Mouse (Mus musculus): ENCODE data around the gene Efcab1.
A peak's percentile ranks its signal among the peaks of the same experiment; 100 is the strongest.
"Not testable (repeated sequence)": the region's sequence is repeated elsewhere in the genome, so short reads cannot be mapped to it uniquely, and the experiment has no call there.

Gene Efcab1

DNA sequence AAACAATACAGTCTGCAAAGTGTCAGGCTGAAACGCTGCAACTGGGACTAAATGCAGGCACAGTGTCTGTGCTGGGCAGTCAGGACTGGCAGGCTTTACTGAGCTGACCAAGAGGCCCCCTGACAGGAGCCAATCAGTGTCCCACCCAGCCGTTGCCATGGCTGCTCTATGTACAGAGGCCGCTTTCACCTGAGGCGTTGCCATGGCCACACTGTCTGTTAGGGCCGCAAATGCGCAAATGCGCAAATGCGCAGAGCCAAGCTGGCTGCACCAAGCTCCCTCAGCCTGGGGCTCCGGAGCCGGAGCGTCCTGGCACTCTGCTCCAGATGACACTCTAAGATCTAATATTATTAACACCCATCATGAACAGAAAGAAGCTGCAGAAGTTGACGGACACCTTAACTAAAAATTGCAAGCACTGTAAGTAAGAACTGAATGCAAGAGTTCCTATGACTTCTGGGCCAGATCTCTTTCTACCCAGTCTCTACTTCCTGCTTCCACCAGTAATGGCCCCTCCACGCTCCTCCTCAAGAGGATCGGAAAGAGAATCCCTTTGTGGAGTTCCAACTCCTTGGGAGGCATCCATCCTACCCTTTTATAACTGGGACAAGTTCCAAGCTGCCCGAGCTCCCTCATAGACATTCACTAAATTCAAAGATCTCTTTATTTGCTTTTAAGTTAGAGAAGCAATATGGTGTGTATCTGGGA, at the start of gene Efcab1:
TSS of gene Efcab1 (plus strand) at position 214 of the 708 bp plus-strand sequence.
- DNase-seq (ENCODE audit: low read depth, low spot score) = peak; percentile 60

DNA sequence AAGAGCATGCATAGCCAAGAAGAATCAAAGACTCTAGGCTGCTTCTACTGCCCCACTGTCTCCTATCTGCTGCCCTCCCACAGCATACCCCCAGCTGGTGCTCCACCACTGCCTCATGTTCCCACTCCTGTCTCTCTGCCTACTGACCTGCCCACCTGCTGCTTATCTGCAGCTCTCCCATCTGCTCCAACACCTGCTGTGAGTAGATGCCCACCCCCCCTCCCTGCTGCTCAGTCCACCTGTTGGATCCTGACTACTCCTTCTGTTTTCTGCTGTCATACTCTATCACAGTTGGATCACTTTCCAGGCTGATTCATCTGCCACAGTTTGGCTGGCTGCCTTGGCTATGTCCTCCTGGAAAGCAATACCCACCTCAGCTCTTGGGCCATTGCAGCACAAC, 47.0 kb upstream of the Efcab1 start:
- no peak for DNase-seq (ENCODE audit: low read depth, low spot score)

DNA sequence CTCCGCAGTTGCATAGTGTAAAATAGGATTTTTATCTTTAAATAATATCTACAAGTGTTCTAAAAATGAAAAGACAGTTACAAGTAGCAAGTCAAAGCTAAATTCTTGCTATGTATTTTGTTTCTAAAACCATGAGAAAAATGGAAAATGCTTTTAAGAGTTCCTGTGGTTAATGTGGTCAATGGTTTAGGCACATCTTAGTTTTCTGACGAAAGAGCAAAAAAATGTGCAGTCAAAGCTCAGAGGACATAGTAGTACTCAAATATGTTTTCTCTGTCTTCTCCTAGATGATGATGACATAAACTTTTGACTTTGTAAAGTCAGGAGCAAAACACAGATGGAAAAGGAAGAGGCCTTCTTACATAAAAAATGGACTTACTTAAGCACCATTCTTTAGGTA, 21.5 kb upstream of the Efcab1 start:
- DNase-seq (ENCODE audit: low read depth, low spot score) = no peak

DNA sequence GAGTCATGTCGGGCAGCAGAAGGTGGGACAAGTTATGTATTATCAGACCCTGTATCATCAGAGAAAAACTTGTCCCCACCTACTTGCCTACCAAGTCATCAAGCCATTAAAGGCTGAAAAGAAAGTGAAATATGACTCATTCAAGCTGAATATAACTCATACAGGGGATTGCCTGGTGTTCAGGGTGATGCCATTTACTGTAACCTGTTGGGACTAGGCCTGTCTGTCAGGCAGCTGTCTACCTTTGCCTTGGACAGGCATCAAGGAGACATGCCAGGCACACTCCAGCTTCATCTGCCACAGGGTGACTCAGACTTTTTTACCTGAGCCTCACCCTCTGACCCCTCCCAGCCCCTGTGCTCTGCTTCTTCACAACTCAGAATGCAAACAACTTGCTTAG, 21.0 kb upstream of the Efcab1 start:
- no peak for DNase-seq (ENCODE audit: low read depth, low spot score)

DNA sequence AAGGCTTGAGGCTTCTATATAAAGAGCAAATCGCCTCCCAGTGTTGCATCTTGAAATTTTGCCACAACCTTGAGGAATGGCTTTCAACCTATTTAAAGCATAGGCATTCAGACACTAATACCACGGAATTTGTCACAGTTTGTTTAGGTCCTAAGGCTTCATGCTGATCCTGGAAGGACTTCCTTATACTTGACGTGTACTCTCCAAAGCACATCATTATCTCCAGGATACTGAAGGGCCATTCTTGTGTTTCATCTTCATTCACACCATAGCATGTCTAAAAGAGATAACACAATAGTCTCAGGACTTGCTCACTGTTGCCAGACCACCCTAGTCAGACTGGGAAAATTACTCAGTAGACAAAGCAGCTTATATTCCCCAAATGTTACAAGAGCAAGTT, 13.9 kb upstream of the Efcab1 start:
- no peak for DNase-seq (ENCODE audit: low read depth, low spot score)

DNA sequence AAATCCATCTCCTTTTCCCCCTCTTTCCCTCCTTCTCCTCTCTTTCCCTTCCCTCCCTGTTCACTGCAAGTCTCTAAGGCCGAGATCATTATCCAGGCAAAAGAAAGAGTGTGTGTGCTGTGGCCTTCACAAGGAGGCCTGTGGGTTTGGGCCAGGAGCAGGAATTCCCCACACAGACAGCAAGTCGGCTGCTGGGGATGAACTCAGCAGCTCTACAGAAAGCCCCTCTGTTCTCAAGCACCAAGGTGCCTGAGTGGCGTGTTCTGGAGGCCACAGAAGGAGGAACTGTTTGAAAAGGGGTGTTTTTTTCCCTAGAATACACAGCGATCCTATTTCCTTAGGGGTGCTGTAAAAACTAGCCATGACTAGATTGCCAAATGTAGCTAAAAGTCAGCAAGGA, 12.5 kb upstream of the Efcab1 start:
- no peak for DNase-seq (ENCODE audit: low read depth, low spot score)

DNA sequence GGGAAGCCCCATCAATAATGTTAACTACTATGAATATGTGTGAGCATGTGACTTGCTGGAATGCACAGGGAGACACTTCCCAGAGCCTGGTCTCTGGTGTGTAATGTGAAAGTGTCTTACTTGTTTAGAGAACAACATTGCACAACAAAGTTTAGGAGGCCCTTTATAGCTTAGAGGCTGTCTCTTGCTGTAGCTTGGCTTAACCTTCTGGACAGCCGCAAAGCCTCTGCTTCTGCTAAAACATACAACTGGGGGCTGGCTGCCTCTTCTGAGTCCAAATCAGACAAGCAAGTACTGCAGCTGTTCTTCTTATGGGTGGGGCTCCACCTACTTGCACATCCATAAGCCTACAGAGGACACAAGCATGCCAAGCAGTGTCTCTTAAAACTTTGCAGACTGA, 11.7 kb upstream of the Efcab1 start:
- DNase-seq (ENCODE audit: low read depth, low spot score) = no peak

DNA sequence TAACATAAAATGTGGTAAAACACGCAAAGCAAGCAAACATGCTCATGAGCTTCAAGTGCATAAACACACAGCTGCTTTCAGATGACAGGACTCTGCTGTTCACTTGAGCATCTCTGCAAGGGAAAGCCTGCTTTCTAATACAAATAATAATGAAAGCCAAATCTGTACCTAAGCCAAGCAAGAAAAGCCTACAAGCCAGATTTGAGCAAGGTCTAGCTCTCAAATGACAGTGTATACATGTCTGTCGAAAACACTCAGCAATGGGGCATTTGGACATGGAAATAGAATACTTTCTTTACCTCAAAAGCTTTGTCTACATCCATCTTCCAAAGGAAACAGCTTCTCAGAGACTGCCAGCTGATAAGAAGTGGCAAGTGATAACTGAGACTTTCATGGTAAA, 10.9 kb upstream of the Efcab1 start:
- DNase-seq (ENCODE audit: low read depth, low spot score) = no peak

DNA sequence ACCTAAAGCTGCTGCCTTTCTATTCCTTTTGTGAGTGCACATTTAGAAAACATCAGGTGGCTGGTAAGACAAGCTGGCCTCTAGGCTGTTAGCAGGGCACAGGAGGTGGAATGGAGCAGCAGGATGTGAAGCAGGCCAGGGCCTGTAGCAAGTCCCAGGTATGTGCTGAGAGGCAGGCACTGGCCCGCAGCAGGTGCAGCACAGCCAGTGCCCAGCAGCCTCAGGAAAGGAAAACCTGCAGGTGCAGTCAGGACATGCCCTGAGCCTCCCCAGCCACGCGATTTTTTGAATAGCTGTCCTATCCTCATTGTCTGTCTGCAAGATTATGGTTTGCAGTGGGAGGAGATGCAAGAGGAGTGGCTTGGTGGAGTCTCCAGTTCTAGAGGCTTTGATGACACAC, 24.3 kb downstream of the Efcab1 start:
- not testable (repeated sequence) for DNase-seq (ENCODE audit: low read depth, low spot score)

DNA sequence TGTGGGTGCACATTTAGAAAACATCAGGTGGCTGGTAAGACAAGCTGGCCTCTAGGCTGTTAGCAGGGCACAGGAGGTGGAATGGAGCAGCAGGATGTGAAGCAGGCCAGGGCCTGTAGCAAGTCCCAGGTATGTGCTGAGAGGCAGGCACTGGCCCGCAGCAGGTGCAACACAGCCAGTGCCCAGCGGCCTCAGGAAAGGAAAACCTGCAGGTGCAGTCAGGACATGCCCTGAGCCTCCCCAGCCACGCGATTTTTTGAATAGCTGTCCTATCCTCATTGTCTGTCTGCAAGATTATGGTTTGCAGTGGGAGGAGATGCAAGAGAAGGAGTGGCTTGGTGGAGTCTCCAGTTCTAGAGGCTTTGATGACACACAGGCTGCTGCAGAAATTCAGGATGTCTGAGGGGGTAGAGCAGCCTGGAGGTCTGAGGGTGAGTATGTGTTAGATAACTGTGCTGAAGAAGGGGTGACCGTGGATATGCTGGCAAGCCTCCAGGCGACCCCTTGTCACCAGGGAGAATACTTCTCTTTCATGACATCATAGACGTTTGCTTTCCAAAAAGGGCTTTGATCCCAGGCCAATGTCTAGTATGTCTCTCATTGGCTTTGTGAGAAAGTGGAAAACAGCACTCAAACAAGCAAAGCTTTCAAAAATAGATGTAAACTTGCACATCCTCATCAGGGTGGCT, 30.2 kb downstream of the Efcab1 start:
- DNase-seq (ENCODE audit: low read depth, low spot score) = not testable (repeated sequence)

DNA sequence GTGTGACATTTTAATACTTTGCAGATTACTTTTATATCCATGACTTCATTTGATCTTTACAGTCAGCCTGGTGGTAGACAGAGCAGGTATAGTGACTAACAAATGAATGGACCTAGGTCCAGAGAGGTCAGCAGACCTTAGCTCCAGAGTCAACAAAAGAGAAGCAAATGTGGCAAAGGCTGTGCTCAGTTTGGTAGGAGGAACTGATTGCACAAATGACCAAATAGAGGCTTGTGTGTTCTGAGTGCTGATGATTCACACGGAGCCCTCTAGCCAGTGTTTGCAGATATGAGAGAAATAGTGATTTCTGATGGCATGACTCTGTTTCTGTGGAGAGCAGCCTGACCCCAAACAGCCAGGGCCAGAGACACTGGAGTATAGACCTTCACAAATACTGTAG, 33.1 kb downstream of the Efcab1 start:
- no peak for DNase-seq (ENCODE audit: low read depth, low spot score)

DNA sequence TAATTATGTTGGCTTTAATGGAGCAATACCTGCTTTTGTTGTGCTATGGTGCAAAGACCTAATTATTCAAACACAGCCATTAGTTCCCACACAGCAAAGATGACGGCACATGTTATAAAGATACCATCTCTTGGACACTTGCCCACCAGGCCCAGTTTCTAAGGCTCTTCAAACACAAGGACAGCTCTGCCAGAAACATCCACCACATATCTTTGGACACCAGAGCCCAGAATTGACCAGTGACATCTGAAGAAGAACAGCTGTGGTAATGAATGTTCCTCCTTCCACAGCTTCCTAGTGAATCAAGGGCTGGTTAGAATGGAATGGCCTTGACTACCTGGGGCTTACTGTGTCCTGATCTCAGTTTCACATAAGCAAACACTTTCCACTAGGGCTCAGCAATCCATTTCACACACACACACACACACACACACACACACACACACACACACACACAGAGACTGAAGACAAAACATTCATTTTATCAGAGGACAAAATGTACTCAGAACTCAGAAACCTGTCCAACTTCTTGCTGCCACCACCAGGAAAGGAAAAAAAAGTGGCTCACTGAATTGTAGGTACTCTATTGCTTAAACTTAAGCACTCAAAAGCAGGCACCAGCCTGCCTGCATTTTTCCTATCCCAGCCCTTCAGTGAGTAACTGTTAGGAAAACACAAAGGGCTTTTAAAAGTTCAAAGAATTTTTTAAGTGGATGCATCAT, 33.7 kb downstream of the Efcab1 start:
- no peak for DNase-seq (ENCODE audit: low read depth, low spot score)

DNA sequence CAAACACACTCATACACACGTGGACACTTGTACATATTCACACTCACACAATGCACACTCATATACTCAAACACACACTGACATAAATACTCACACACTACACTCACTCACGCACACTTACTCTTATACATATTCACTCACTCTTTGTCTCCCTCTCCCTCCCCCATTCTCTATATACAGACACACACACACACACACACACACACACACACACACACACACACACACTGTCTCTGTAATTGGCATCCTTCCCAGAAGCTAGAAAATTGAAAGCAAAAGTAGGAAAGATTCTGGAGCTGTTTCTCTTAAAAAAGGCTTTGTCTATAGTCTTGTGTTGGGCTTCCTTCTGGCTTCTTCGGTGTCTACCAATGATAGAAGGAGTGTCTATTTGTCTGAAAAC, 34.5 kb downstream of the Efcab1 start:
- no peak for DNase-seq (ENCODE audit: low read depth, low spot score)

DNA sequence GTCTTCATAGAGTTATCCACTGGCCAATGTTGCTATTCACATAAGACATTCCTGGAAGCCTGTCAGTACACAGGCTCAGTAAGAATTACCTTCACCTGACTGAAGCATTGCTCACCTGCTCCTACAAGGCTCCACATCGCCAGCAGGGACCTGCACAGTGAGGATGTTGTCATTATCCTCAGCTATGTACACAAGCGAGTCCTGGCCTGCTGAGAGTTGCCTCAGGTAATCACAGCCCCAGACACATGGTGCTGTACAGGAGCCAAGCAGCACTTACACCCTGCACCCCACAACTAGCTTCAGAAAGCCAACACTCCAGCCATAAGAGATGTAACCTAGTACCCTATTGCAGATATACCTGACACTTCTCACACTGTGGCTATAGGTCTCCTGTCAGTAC, 37.1 kb downstream of the Efcab1 start:
- DNase-seq (ENCODE audit: low read depth, low spot score) = no peak

DNA sequence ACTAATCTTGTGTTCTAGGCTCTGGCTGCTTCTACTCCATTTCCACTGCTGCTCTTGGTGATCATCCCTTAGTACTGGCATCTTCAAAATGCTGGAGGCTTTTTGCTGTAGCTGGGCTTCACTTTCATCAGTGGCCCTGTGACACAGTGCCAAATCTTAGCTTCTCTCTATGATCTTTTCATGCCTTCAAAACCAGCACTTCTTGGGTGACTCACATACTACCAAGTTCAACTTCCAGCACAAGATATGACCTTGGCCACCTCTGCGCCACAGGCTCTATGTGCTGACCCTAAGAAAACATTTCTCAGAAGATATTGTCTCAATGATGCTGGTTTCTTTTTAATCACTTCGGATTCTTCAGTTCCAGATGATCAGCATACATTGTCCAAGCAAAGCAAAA, 41.2 kb downstream of the Efcab1 start:
- DNase-seq (ENCODE audit: low read depth, low spot score) = not testable (repeated sequence)

DNA sequence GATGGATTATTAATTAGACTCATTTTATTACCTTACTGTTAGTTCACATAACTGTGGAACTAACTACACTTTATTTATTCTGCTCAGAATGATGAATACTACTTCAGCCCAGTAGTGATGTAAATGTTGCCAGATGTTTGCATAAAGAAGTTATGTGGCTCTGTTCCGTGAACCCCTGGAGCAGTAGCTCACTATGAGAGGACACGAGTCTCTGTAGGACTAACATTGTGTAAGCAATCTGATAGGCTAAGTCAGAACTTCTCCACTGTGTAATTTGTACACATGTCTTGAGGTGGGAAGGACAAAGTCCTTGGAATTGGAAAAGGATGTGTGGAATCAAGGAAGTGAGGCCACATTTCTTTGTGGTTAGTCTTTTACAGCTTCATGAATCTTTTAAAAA, 45.5 kb downstream of the Efcab1 start:
- no peak for DNase-seq (ENCODE audit: low read depth, low spot score)

DNA sequence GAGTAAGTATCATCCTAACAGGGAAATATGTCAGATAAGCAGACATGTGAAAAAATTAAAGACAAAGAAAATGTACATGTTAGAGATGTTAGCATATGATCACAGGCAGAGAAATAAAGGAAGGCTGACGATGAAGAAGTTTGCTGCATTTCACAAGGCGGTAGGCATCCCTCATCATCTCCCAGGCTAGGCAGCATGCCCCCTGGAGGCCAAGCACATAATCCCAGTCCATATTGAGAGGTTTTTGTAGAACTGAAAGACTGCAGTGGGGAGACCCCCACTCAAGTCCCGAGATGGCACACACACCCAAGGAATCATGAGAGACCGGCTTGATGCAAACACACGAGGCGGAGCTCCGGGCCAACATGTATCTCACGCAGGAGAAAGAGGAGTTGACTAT, 53.3 kb downstream of the Efcab1 start:
- DNase-seq (ENCODE audit: low read depth, low spot score) = no peak

DNA sequence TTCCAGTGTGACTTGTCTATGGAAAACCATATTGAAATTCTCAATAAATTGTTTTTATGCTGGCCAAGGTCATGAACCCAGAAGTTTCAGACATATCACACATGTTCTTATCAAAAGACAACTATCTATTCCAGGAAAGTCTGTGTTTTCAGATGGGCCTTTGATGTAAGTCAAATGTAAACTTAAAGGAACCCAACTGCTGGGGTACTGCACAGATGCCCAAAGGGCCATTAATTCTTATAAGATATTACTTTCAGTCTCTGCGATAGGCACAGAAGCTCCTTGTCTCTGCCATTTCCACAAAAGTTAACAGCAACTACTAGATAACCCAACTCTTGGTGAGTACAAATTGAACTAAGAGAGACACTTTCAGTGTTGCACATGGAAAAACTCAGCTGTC, 67.3 kb downstream of the Efcab1 start:
- no peak for DNase-seq (ENCODE audit: low read depth, low spot score)

DNA sequence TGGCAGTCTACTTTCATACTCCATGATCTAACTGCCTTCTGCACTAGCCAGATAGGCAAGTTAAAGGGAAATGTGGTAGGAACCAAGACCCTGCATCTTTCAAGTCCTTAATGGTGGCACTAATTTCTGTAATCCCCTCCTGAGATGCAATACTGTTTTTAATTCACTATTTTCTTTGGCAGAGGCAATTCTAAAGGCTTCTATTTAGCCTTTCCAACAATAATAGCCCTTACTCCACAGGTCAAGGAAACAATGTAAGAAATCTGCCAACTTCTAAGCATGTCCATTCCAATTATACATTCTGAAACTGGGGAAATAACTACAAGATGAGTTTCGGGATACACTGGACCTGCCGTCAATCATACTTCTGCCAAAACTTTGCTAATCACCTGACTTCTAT, 72.8 kb downstream of the Efcab1 start:
- DNase-seq (ENCODE audit: low read depth, low spot score) = no peak

DNA sequence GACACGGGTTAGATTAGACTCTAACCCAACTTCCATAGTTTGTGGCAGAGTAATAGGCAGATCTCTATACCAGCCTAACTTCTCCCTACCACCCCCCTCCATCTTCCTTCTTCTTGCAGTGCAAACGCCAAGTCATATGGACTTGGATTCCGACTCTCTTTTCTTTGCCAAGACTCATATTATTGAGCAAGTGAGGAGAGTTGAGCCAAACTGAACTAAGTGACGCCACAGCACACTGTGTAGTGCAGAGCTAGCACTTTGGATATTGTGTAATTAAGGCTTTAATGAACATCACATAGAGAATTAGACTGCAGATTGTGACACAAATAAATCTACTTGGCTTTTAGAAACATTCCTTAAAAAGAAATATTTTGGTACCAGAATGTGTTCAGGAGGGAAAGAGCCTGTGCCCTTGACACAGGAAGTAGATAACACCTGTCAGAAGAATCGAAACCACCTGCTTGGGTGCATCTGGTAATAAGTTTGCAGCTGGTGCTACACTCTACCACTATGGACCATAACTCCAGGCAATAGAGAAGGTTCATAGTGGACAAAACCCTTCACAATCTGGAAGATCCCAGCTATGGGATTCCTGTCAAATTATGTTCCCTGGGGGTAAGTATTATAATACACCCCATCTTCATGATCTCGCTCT, 83.3 kb downstream of the Efcab1 start:
- no peak for DNase-seq (ENCODE audit: low read depth, low spot score)

DNA sequence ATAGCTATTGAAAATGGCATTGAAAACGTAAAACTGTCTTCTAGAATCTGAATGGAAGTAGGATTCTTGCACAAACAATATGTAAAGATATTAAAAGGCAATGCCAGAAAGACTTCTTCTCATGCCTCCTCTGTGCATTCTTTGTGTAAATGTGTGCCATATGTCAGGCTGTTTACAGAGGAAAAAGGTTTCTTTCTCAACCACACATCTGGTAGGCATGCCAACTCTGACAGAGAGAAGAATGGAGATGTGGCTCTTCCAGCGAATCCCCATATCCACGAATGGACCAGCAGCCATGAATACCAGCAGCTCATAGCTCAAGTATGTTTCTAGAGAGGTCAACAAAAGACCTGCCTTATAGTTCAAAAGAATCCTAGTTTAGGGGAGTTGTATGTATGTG, 84.6 kb downstream of the Efcab1 start:
- DNase-seq (ENCODE audit: low read depth, low spot score) = no peak

DNA sequence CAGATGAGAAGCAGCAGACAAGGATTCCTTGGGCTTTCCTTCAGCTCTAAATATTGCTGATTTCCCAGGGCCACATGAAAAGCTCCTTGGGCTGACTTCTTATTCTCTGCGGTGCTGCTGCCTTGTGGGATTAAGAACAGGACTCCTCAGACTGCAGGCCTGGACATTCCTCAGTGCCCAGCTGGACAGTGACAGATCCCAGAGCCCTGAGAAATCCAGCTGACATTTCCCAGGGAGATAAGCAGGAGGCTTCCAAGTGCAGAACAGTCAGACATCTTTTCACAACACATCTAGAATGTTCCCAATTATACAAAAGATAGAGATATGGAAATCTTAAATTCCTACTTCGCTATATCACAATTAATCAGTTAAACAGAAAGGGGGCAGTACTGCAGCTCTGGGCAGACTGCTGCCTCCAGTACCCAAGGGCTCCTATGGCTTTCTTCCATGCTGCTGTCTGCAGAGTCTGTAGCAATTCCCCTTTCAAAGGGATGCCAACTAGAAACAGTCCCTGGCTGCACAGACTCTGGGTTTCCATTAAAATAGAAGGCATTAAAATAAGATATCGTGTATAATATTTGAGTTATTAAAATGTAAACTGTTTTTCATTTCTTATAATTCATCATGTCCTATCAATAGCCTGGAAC, 86.2 kb downstream of the Efcab1 start:
- DNase-seq (ENCODE audit: low read depth, low spot score) = no peak
